Mouse (Mus musculus): ENCODE measurements at regions not wholly inside any gene's neighbourhood (a gene's known extent, or its start where the extent isn't known, plus 50 kb on each side); places are given as distances from the start of the nearest gene placed in this dataset.

GRCm38 (mm10) chr14:100665361-100665955 lies 381.0 kb upstream of the Klf12 start:
- no peak for ATAC-seq
- Histone ChIP-seq H3K4me1 (replicated peaks) (no peaks in the 10 kb centered on the region), H3K4me2 (replicated peaks) (no peak overlapping the region), H3K36me3 (no peaks in the 10 kb centered on the region), H3K9me3 (no peaks in the 10 kb centered on the region), H3K9ac (no peak overlapping the region), H3K4me3 (replicated peaks) (no peak overlapping the region), H3K27me3 (replicated peaks) (no peaks in the 10 kb centered on the region), H3K27ac (no peak overlapping the region)
- 62% methylated on average over 9 of the region's 9 CpGs for WGBS

GRCm38 (mm10) chr14:100664180-100664579 lies 379.7 kb upstream of the Klf12 start:
- 76% methylated on average over 3 of the region's 3 CpGs for WGBS
- Histone ChIP-seq H3K9me3 (no peaks in the 10 kb centered on the region), H3K27me3 (replicated peaks) (no peaks in the 10 kb centered on the region), H3K4me3 (replicated peaks) (no peak overlapping the region), H3K4me1 (replicated peaks) (no peaks in the 10 kb centered on the region), H3K36me3 (no peaks in the 10 kb centered on the region), H3K27ac (no peak overlapping the region), H3K4me2 (replicated peaks) (no peak overlapping the region), H3K9ac (no peak overlapping the region)
- ATAC-seq, result peak; percentile 53; the same call in 1 of the 2 replicates

- H3K36me3 ChIP-seq, result no peaks in the 10 kb centered on the region
Measured at GRCm38 (mm10) chr14:100642076-100642475, 357.6 kb upstream of the Klf12 start.

GRCm38 (mm10) chr14:100634521-100634920 lies 350.0 kb upstream of the Klf12 start:
- no peak overlapping the region for H3K27ac ChIP-seq
- no peak for ATAC-seq

More at GRCm38 (mm10) chr14:100642076-100642475, 357.6 kb upstream of the Klf12 start:
- no peak for ATAC-seq
- H3K9ac ChIP-seq, result no peak overlapping the region
- H3K9me3 ChIP-seq, result no peaks in the 10 kb centered on the region
- H3K4me3 ChIP-seq (replicated peaks), result no peak overlapping the region
- 59% methylated on average over 2 of the region's 2 CpGs for WGBS
- H3K4me1 ChIP-seq (replicated peaks), result no peaks in the 10 kb centered on the region
- H3K4me2 ChIP-seq (replicated peaks), result no peak overlapping the region
- no peak overlapping the region for H3K27ac ChIP-seq
- H3K27me3 ChIP-seq (replicated peaks), result no peaks in the 10 kb centered on the region

GRCm38 (mm10) chr14:100631676-100632075 lies 347.2 kb upstream of the Klf12 start:
- ATAC-seq, result no peak
- H3K27ac ChIP-seq, result no peak overlapping the region

More at GRCm38 (mm10) chr14:100634521-100634920, 350.0 kb upstream of the Klf12 start:
- H3K36me3 ChIP-seq, result no peaks in the 10 kb centered on the region
- H3K27me3 ChIP-seq (replicated peaks), result no peaks in the 10 kb centered on the region
- WGBS, result 48% methylated on average over 6 of the region's 6 CpGs
- H3K9me3 ChIP-seq, result no peaks in the 10 kb centered on the region
- H3K9ac ChIP-seq, result no peak overlapping the region
- H3K4me2 ChIP-seq (replicated peaks), result no peak overlapping the region
- H3K4me3 ChIP-seq (replicated peaks), result no peak overlapping the region
- no peaks in the 10 kb centered on the region for H3K4me1 ChIP-seq (replicated peaks)

GRCm38 (mm10) chr14:100630197-100630596 lies 345.7 kb upstream of the Klf12 start:
- Histone ChIP-seq H3K4me3 (replicated peaks) (no peak overlapping the region), H3K4me1 (replicated peaks) (no peaks in the 10 kb centered on the region), H3K9ac (no peak overlapping the region), H3K9me3 (no peaks in the 10 kb centered on the region), H3K36me3 (no peaks in the 10 kb centered on the region), H3K27ac (no peak overlapping the region), H3K27me3 (replicated peaks) (no peaks in the 10 kb centered on the region), H3K4me2 (replicated peaks) (no peak overlapping the region)
- ATAC-seq, result no peak
- WGBS, result 60% methylated on average over 6 of the region's 6 CpGs

More at GRCm38 (mm10) chr14:100631676-100632075, 347.2 kb upstream of the Klf12 start:
- H3K4me3 ChIP-seq (replicated peaks), result no peak overlapping the region
- no peaks in the 10 kb centered on the region for H3K9me3 ChIP-seq
- H3K4me1 ChIP-seq (replicated peaks), result no peaks in the 10 kb centered on the region
- H3K27me3 ChIP-seq (replicated peaks), result no peaks in the 10 kb centered on the region
- H3K36me3 ChIP-seq, result no peaks in the 10 kb centered on the region
- WGBS, result 88% methylated on average over 1 of the region's 1 CpGs
- H3K9ac ChIP-seq, result no peak overlapping the region
- H3K4me2 ChIP-seq (replicated peaks), result no peak overlapping the region

GRCm38 (mm10) chr14:100627523-100627922 lies 343.0 kb upstream of the Klf12 start:
- Histone ChIP-seq H3K27ac (no peak overlapping the region), H3K9me3 (no peaks in the 10 kb centered on the region), H3K4me1 (replicated peaks) (no peaks in the 10 kb centered on the region), H3K36me3 (no peaks in the 10 kb centered on the region), H3K4me2 (replicated peaks) (no peak overlapping the region), H3K4me3 (replicated peaks) (no peak overlapping the region), H3K9ac (no peak overlapping the region), H3K27me3 (replicated peaks) (no peaks in the 10 kb centered on the region)
- WGBS, result 58% methylated on average over 2 of the region's 2 CpGs
- ATAC-seq, result no peak

GRCm38 (mm10) chr14:100619656-100620030 lies 335.2 kb upstream of the Klf12 start:
- 61% methylated on average over 1 of the region's 1 CpGs for WGBS

GRCm38 (mm10) chr14:100618793-100619655 lies 334.5 kb upstream of the Klf12 start:
- 59% methylated on average over 12 of the region's 12 CpGs for WGBS
- H3K9ac ChIP-seq, result no peak overlapping the region
- no peak overlapping the region for H3K4me2 ChIP-seq (replicated peaks)
- no peaks in the 10 kb centered on the region for H3K9me3 ChIP-seq
- no peaks in the 10 kb centered on the region for H3K27me3 ChIP-seq (replicated peaks)
- no peaks in the 10 kb centered on the region for H3K4me1 ChIP-seq (replicated peaks)
- H3K4me3 ChIP-seq (replicated peaks), result no peak overlapping the region
- ATAC-seq, result no peak
- no peaks in the 10 kb centered on the region for H3K36me3 ChIP-seq
- no peak overlapping the region for H3K27ac ChIP-seq

More at GRCm38 (mm10) chr14:100619656-100620030, 335.2 kb upstream of the Klf12 start:
- Histone ChIP-seq H3K36me3 (no peaks in the 10 kb centered on the region), H3K9ac (no peak overlapping the region), H3K4me1 (replicated peaks) (no peaks in the 10 kb centered on the region), H3K4me3 (replicated peaks) (no peak overlapping the region), H3K27me3 (replicated peaks) (no peaks in the 10 kb centered on the region), H3K4me2 (replicated peaks) (no peak overlapping the region), H3K9me3 (no peaks in the 10 kb centered on the region), H3K27ac (no peak overlapping the region)
- no peak for ATAC-seq

GRCm38 (mm10) chr14:100610017-100610760 lies 325.7 kb upstream of the Klf12 start:
- Histone ChIP-seq H3K4me2 (replicated peaks) (no peak overlapping the region), H3K36me3 (no peaks in the 10 kb centered on the region), H3K27me3 (replicated peaks) (no peaks in the 10 kb centered on the region), H3K9me3 (no peaks in the 10 kb centered on the region), H3K27ac (no peak overlapping the region), H3K4me3 (replicated peaks) (no peak overlapping the region), H3K4me1 (replicated peaks) (no peaks in the 10 kb centered on the region), H3K9ac (no peak overlapping the region)
- no peak for ATAC-seq
- WGBS, result 94% methylated on average over 1 of the region's 1 CpGs

- Histone ChIP-seq H3K36me3 (no peaks in the 10 kb centered on the region), H3K9ac (no peak overlapping the region), H3K9me3 (no peaks in the 10 kb centered on the region), H3K27ac (no peak overlapping the region), H3K4me1 (replicated peaks) (no peaks in the 10 kb centered on the region), H3K27me3 (replicated peaks) (no peaks in the 10 kb centered on the region), H3K4me3 (replicated peaks) (no peak overlapping the region), H3K4me2 (replicated peaks) (no peak overlapping the region)
- ATAC-seq, result no peak
- WGBS, result 82% methylated on average over 4 of the region's 4 CpGs
Measured at GRCm38 (mm10) chr14:100607109-100607508, 322.6 kb upstream of the Klf12 start.

GRCm38 (mm10) chr14:100600886-100601451 lies 316.5 kb upstream of the Klf12 start:
- no peaks in the 10 kb centered on the region for H3K27me3 ChIP-seq (replicated peaks)
- no peaks in the 10 kb centered on the region for H3K9me3 ChIP-seq
- H3K4me1 ChIP-seq (replicated peaks), result no peaks in the 10 kb centered on the region
- H3K36me3 ChIP-seq, result no peaks in the 10 kb centered on the region
- no peak overlapping the region for H3K4me2 ChIP-seq (replicated peaks)
- no peak overlapping the region for H3K9ac ChIP-seq
- H3K27ac ChIP-seq, result no peak overlapping the region
- no peak for ATAC-seq
- H3K4me3 ChIP-seq (replicated peaks), result no peak overlapping the region
- WGBS, result 40% methylated on average over 7 of the region's 7 CpGs

Measured in intestine, embryonic 15.5 days (tissue).